In the genomic region with DNA sequence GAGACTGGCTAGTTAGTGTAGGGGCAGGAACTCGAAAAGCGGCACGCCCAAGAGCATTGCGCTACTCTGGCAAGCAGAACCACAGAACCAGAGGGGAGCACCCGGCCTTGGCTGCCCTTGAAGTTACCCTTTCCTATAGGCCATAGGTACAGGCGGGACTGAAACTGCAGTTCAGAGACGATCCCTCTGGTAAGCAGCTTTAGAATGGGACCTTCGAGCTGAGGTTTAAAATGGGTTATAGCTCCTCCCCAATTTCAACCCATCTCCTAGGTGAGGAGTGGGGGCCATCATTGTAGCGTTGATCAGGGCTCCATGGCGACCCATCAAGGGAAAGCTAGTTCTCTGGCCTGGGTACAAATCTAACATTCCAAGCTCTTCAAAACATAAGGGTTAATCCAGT, we compare ENCODE assay signal across 17 mouse cellular contexts.
"Had no signal": no experiment of that assay in that cellular context is flagged by ENCODE, and none has a peak within 500 bp of the region (broad histone marks: within the 10 kb centered on the region; RNA-seq: fewer than 3 reads in every experiment).

No protein-coding gene starts in this region.

- H3K27ac ChIP-seq: lung, embryonic 15.5 days; macrophage; midbrain, embryonic 12.5 days; midbrain, embryonic 15.5 days; neural tube, embryonic 12.5 days; stomach, embryonic 15.5 days; stomach, postnatal 0 days had no signal

- H3K36me3 ChIP-seq: lung, embryonic 15.5 days; midbrain, embryonic 12.5 days; midbrain, embryonic 15.5 days; neural tube, embryonic 12.5 days; stomach, embryonic 15.5 days had no signal

- H3K27me3 ChIP-seq: midbrain, embryonic 12.5 days; midbrain, embryonic 15.5 days; neural tube, embryonic 12.5 days had no signal

- ATAC-seq: liver, postnatal 0 days; lung, postnatal 0 days; midbrain, embryonic 15.5 days had no signal

- H3K4me2 ChIP-seq: lung, embryonic 15.5 days; midbrain, embryonic 12.5 days; midbrain, embryonic 15.5 days; neural tube, embryonic 12.5 days; stomach, embryonic 15.5 days had no signal

- DNase-seq: liver, postnatal 0 days; lung, adult 2 months; lung, postnatal 14 days; lung, postnatal 36 days; right cerebral cortex, postnatal 14 days; thymus, adult 2 months; thymus, postnatal 25 days; thymus, postnatal 4 days had no signal

- H3K9me3 ChIP-seq: lung, embryonic 15.5 days; midbrain, embryonic 12.5 days; midbrain, embryonic 15.5 days; neural tube, embryonic 12.5 days; stomach, embryonic 15.5 days had no signal

- H3K4me3 ChIP-seq: lung, embryonic 15.5 days; megakaryocyte, embryonic 14.5 days; midbrain, embryonic 12.5 days; midbrain, embryonic 15.5 days; neural tube, embryonic 12.5 days; stomach, embryonic 15.5 days had no signal

- H3K9ac ChIP-seq: liver, postnatal 0 days; lung, embryonic 15.5 days; midbrain, embryonic 12.5 days; midbrain, embryonic 15.5 days; neural tube, embryonic 12.5 days; stomach, embryonic 15.5 days had no signal
